Mouse (Mus musculus): Measurements from ENCODE around the gene Ofcc1. TPM values are rescaled to one million over a fixed set of nuclear protein-coding genes. Genes with fewer than 3 reads are reported as not detected.

The Ofcc1 gene
- total RNA-seq, 1 experiment from 2014 or later: not detected

DNA sequence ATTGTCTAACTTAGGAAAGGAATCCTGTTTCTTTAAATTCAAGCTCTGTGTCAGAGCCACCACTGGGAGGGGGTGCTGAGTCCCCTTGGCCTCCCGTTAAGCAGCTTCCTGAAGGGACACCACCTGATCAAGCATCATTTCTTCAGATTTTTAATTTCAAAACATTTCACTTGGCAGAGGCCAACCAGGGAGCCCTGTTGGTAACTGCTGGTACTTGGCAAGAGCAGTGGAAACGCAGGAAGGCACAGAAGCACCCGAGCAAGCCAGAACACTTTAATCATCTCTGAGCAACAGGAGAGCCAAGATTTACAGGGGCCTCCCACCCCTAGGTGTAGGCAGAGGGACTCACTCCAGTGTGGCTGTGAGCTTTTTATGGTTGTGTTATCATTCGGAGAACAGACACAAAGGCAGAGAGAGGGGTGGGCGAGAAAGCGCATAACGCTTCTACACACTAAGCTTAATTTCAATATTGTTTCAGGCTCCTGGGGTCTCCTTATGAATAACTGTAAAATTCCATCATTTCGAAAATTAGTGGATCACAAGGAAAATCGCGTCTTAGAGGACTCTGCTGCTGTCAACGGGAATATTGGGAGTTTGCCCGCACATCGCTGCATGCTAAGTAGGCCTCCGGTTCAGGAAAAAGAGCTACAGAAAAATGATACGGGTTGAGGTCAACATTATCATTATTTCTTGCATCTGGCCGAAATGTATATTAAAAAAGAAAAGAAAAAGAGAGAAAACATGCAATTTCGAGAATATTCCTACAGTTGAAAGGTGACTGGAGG is 324.1 kb downstream of the Ofcc1 start:
- ATAC-seq (ENCODE audit: extremely low read depth, insufficient number of reproducible peaks, low FRiP score, poor library complexity, severe bottlenecking): no peak

DNA sequence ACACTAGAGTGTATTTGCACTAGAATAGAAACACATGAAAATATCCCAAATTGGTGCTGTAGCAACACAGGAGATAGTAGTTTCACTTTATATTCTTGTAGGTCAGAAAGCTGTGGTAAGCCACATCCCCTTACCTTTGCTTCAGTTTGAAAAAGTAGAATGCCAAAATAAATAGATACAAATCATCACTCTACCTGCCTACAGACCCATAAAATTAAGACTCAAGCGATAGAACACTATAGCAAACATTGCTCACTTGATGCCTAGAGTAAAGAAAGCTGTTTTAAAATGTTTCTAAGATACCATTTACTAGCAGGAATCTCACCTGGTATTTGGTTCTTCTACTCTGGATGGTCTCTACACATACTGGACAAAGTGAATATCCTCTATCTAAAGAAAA is 331.8 kb downstream of the Ofcc1 start:
- ATAC-seq (ENCODE audit: extremely low read depth, insufficient number of reproducible peaks, low FRiP score, poor library complexity, severe bottlenecking): no peak

DNA sequence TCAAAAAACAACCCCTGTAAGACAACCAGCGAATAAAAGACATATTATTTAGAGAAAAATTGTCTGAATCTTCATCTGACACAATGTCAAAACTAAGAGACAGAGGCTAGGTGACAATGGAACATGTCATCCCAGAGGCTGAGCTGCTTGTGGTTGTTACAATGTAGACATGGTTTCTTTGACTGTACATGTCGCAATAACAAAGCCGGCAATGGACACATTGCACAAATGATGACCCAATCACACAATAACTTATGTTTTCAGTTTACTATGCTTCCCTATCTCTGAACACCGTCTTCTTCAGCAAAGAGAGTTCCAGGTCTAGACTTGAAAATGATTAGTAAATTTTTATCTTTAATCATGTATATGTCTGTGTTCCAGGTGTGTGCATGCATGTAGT is 332.4 kb downstream of the Ofcc1 start:
- ATAC-seq (ENCODE audit: extremely low read depth, insufficient number of reproducible peaks, low FRiP score, poor library complexity, severe bottlenecking): no peak

DNA sequence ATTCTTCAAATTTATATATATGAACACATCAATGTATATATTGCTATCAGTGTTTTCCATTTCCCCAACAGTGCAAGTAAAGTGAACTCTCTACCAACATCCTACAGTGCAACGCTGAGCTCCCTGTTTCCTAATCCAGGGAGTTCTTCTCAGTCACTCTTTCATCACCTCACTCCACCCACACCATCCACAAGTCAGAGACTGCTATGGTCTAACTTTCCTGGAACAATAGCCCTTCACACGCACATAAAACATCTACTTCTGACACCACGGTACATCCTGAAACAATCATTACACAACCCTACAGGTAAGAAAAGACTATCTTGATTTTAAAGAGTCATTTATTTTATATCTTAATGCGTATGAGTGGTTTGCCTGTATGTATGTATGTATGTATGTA is 335.4 kb downstream of the Ofcc1 start:
- ATAC-seq (ENCODE audit: extremely low read depth, insufficient number of reproducible peaks, low FRiP score, poor library complexity, severe bottlenecking): no peak

DNA sequence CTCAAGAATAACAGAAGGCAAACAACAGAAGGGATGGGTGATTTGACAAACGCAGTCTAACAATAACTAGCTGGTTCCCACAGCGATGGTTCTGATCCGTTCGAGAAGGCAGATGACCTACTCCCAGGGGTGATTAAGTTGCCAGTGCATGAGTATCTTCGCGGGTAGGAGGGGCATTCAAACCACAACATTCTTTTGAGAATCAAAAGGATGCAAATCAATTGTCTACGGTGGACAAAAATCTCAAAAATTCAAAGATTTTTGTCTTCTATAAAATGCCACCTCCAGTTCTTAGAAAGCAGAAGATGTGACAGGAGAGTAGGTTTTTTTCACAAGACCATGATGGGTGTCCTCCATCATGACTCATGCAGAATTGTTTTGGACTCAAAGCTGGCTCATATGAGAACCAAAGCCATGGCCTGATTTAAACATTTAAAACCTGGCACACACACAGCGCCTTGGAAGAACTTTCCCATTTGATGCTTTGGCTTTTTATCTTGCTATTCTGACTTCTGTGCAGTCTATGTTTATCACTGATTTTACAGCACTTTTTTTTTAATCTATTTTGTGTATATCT is 338.0 kb downstream of the Ofcc1 start:
- no peak for ATAC-seq (ENCODE audit: extremely low read depth, insufficient number of reproducible peaks, low FRiP score, poor library complexity, severe bottlenecking)

DNA sequence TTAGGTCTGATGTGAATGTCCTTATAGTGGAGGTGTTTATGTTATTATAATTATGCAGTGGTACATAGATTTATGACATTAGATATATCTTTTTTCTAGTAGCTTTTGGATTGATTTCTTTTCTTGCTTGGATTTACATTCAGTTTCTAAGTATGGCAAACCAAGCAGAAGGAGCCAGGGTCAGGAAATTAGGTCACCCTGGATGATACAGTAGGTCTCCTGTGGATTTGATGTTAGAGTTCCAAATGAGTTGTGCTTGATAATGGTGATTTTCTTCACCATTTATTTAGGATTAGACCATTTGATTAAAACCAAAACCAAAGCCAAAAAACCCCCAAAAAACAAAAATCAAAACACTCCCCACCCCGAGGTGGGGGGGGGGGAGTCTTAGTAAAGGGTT is 338.6 kb downstream of the Ofcc1 start:
- no peak for ATAC-seq (ENCODE audit: extremely low read depth, insufficient number of reproducible peaks, low FRiP score, poor library complexity, severe bottlenecking)

DNA sequence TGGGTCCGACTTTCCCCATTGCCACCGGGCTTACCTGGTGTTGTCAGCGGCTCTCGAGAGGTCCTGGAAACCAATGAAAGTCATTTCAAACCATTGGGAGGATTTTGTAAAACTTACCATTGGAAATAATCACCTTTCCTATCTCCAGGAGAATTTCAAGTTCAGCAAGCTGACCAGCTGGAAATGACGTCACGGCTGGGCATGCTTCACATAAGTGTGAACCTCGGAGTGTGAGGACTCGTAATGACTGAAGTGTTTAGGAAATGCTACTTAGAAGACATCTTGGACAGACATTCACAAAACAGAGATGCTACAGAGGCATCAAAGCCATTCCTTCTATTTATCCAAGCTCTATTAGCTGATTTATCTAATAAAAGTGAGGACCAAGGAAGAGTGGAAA is 361.0 kb downstream of the Ofcc1 start:
- no peak for ATAC-seq (ENCODE audit: extremely low read depth, insufficient number of reproducible peaks, low FRiP score, poor library complexity, severe bottlenecking)

DNA sequence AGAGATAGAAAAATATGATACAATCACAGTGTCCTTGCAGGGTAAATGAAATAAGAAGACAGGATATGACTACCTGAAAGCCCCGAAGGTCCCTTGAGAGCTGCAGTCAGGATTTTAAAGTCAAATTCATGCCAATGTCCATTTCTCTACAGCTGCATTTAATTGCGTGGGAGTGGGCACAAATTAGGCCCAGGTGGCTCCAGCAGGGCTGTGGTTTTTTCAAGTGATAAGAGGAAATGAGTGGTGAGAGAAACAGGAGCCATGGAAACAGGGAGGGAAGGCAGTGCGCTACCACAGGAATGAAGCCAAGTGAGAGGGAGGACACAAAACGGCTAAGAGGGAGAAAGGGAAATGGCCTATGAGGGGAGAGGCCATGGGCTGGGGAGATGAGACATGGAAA is 363.3 kb downstream of the Ofcc1 start:
- ATAC-seq (ENCODE audit: extremely low read depth, insufficient number of reproducible peaks, low FRiP score, poor library complexity, severe bottlenecking): no peak

DNA sequence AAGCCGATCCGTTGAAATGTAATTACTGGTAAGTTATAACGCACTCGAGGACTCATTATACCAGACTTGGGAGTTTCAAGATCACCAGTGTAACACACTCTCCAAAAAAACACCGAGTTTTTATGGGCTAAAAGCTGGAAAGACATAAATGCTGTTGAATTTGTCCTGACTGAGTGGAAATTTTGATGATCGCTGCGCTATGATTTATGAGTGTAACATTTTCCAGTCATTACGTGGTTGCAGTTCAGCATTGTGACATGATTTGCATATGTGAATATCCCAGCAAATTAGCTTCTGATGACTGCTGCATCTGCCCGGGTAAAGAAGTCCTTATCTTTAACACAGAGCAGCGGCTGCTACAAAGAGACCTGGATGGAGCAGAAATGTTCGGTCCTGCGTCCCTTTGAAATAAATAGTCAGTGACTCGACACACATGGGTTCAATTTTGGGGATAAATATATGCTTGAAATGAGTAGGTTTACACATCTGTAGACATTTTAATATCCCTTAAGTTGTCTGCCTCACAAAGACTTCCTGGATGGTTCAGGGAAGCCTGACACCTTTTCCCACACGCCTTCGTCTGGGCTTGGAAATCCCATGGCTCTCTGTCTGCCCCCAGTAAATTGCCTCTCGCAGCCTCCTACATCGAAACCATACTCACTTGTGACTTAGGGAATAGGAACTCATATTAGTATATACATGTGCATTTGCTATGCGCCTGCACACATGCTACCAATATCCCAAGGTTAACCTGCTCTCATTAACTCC is 381.8 kb downstream of the Ofcc1 start:
- no peak for ATAC-seq (ENCODE audit: extremely low read depth, insufficient number of reproducible peaks, low FRiP score, poor library complexity, severe bottlenecking)

DNA sequence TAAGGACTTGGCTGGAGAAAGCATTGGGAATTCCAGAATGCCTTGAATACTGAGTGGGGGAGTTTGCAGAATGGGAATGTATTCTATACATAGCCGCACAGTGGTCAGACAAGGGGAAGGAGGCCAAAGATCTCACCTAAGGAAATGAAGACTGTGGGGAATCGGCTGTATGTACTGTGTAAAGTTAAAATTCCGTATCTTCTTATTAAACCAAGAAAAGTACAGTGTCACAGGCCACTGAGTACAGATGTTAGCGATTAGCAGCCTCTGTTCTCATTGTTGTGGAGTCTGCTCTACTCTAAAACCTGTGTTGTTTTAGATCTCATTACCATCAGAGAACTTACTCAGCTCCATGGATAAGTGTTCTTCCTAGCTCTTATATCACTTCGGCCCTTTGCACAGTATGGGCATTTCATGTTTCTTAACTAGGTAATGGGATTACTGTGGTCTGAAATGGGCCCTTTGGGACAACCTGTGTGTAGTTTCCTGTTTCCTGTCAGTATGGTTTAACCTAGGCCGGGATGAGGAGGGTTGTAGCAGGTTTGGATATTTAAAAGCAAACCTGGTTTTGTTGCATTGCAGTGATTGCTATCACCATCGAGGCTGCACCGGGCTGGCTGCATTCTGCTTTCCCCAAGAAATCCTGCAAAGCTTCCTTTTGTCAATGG is 392.8 kb downstream of the Ofcc1 start:
- no peak for ATAC-seq (ENCODE audit: extremely low read depth, insufficient number of reproducible peaks, low FRiP score, poor library complexity, severe bottlenecking)

DNA sequence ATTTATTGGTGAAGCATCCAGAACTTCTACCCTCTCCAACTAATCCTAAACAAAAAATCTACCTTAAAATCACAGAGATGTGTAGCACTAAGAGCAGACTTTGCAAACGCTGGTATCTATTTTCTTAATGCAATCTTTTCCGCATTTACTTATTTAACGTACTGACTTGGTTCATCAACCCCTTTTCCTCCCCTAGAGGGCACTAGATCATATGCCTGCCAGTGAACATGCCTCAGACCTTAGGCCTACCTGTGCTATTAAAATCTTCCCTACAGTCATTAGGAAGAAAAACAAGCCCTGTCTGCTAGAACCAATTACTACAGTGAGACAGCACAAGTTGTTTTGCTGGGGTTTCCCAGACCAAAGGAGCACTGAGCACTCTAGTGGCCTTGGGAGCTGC is 404.0 kb downstream of the Ofcc1 start:
- ATAC-seq (ENCODE audit: extremely low read depth, insufficient number of reproducible peaks, low FRiP score, poor library complexity, severe bottlenecking): no peak

DNA sequence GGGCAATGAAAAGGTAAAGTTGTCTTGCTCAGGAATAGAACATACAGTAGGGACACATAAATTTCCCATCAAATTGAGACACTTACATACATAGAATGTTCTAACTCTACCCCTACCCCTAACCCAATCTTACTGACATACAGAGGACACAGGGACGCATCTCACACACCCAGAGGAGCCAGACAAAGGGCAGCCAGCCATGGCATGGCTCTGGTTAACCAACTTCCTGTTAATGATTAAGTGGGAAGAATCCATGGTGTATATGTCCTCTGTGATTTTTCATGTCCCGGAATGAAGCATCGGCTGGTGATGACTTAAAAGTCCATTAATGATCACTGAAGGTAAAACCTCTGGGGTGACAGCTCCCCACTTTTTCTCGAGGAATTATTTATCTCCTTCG is 405.2 kb downstream of the Ofcc1 start:
- no peak for ATAC-seq (ENCODE audit: extremely low read depth, insufficient number of reproducible peaks, low FRiP score, poor library complexity, severe bottlenecking)
